Mouse (Mus musculus) cerebellum, adult 18-20 months (tissue): Measurements from ENCODE around the gene Loxl1.
"Not testable (repeated sequence)": the region's sequence is repeated elsewhere in the genome, so short reads cannot be mapped to it uniquely, and the experiment has no call there.

ENCODE experiments used
- DNase-seq, 2 experiments: peaks; one replicate each; pipeline ENCODE4 v3.0.0; 2021

Gene Loxl1

DNA sequence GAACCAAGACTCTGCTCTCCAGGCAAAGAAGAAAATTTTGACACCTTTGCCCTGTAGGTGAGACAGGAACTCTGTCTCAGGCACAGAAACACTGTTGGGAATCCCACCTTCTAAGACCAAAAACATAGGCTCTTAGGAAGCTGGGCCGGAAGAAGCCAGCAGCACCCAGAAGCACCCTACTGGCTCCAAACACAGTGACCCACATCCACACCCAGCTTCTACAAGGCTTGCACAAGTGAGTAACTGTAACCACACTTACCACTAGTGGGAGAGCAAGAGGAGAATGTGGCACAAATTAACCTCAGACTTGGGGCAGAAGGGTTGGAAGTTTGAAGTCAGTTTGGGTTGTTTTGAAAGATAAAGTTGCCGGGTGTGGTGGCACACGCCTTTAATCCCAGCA, 37.2 kb downstream of the Loxl1 start:
- no peak for DNase-seq

DNA sequence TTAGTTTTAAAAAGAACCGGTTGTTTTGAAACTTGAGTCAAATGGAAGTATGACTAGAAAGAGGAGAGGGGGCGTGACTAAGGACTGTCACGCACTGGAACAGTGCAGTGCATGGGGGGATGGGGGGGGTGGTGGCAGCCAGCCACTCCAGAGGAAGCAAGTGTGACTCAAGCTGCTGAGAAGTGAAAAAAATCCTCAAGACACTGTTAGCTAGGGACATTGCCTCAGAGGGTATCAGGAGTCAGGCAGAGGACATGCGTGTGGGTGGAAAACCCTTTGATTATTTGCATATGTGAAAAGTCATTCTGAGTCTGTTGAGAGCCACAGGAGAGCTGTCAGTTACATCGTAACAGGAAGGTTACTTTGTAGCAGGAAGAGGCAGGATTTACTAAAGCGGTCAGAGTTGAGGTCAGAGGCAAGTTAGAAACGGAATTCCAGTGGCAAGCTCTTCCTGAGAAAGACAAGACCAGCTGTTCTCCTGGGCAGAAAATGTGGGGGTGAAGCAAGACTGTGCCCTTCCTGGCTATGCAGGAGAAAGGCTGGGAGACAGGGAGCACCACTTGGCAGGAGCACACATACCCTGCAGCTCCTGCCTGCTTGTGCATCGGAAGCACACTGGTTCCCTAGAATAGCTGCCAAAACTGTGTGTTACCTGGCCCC, 37.7 kb downstream of the Loxl1 start:
- DNase-seq, result peak; percentile 35 to 38

DNA sequence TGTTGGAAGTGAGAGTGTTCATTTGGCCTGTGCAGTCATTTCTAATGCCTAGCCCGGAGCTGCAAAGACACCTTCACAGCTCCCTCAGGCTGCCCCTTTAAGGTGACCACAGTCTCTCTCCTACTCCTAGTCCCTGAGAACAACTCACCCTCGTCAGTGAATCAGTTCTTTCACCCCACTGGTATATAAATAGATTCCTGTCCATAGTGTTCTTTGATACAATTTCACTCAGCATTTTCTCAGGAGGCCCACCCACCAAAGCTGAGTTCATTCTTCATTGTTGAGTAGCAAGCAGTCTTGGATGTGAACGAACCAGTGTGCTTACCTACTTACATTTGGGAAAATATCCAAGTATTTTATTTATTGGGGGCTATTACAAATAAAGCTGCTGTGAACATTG, 38.4 kb downstream of the Loxl1 start:
- DNase-seq, result no peak

DNA sequence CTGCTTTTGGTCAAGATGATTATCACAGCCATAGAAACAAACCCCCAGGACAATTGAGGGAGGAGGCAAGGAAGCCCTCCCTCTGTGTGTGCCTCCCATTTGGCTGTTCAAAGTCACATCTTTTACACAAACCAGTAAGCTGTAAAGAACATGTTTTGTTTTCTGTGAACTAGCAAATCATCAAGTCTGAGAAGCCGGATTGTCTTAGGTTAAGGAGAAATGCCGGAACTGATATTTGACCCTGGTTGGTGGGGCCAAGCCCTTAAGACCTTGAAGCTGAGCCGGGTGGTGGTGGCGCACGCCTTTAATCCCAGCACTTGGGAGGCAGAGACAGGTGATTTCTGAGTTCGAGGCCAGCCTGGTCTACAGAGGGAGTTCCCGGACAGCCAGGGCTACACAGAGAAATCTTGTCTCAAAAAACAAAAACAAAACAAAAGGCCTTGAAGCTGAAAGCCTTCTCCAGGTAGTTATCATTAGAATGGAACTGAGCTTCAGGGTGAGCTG, 38.8 kb downstream of the Loxl1 start:
- no peak for DNase-seq

DNA sequence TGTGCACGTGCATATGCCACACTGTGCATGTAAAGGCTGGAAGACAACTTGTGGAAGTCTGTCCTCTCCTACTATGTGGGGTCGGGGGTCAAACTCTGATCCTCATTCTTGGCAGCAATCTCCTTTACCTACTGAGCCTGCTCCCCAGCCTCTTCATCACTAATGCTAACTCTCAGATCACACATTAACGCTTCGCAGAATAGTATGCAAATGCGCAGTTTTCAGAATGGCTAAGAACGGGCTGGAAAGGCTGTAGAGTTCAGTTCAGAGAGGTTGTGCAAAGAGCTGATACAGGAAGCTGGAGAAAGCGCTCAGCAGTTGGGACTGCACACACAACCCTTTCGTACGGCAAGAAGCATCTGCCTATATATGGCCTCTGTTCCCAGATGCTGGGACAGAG, 40.1 kb downstream of the Loxl1 start:
- no peak for DNase-seq

- no peak for DNase-seq
Observed at GRCm38 (mm10) chr9:58272068-58272541, 40.9 kb downstream of the Loxl1 start.

DNA sequence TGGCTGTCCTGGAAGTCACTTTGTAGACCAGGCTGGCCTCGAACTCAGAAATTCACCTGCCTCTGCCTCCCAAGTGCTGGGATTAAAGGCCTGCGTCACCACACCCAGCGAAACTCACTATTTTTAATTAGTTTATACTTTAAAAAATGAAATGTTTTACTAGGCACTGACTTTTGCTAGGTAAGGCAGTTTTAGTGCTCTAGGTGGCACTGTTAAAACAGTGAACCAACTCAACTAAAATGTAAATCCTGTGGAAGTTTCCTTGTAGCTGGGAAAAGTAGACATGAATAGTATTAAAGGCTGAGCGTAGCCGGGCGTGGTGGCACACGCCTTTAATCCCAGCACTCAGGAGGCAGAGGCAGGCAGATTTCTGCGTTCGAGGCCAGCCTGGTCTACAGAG, 41.4 kb downstream of the Loxl1 start:
- DNase-seq, result not testable (repeated sequence)

DNA sequence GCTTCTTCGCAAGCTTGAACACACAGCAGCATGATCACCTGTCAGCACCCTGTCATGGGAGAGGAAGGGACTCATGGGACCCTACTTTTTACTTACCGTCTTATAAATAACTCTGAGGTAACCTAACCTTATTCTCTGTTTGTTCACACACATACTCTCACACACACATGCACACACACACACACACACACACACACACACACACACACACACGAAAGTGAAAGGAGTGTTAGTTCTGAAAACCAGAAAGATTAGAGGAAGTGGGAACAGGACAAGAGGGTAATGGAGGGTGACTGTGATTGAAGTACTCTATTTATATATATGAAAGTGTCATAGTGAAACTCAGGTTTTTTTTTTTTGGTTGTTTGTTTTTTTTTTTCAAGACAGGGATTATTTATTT, 41.9 kb downstream of the Loxl1 start:
- DNase-seq, result no peak

GRCm38 (mm10) chr9:58270081-58270480, 42.9 kb downstream of the Loxl1 start:
- DNase-seq, result no peak

DNA sequence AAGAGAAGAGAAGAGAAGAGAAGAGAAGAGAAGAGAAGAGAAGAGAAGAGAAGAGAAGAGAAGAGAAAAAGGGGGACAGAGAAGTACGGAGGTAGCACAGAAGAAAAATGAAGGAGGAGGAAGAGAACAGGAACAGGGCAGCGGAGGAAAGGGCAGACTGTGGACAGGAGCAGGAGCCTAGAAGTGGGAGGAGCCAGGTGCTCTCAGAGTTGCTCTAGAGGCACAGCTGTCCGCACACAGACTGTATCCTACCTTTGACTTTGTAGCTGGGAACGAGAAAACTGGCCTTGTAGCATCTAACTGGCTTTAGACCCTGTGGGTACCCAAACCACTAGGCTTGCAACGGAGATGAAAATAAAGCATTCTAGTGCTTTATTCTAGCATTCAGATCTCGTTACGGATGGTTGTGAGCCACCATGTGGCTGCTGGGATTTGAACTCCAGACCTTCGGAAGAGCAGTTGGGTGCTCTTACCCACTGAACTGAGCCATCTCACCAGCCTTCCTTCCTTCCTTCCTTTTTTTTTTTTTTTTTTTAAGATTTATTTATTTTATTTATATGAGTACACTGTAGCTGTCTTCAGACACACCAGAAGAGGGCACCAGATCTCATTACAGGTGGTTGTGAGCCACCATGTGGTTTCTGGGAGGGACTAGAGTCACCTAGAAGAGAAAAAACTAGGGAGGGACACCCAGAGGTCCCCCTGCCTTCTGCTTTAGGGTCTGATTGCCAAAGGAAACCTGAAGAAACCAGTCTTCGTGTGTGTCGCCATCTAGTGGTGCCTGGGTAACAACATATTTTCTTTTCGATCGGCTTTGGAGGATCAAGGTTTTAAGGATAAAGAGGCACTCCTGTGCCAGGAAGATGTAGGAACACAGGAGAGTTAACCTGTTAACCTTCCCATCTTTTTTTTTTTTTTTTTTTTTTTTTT, 44.3 kb downstream of the Loxl1 start:
- DNase-seq, result peak; percentile 53 to 66

- DNase-seq, result no peak
Observed at GRCm38 (mm10) chr9:58267046-58267445, 45.9 kb downstream of the Loxl1 start.

DNA sequence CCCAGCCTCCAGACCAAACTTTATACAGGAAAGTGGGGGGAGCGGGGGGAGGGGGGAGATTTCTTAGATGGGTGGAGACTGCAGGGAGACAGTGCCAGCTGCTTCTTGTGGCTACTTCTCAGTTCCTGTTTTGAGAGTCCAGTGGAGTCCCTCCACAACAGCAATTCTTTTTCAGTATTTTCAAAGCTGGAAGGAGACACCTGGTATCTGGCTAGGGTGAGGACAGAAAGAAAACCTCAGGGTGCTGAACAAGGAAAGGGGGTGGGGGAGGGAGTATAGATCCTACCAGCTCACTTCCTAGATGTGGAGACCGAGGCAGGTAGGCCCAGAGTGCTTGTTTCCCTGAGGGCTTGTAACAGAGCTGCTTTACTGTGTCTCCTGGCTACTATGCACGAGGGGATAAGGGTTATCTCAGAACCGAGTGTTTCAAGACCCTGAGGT, 46.4 kb downstream of the Loxl1 start:
- DNase-seq, result no peak

GRCm38 (mm10) chr9:58265368-58265767, 47.6 kb downstream of the Loxl1 start:
- no peak for DNase-seq

DNA sequence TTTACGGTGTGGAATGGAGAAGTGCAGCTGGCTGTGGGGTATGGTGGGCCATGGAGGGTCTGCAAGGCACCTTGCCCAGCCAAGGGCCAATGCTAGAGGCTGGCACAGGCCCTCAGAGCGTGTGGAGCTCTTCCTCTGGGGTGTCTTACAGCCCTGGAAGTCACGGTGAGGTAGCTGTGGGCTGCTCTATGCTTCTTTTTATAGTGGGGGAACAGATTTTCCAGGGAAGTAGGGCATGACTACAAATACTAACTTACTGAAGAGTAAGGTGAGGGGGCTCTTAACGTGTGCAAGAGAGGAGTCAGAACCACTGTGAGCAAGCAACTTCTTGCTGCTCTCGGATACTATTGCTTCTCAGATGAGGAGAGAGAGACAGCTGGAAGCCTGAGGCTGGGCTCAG, 50.5 kb downstream of the Loxl1 start:
- DNase-seq, result no peak

DNA sequence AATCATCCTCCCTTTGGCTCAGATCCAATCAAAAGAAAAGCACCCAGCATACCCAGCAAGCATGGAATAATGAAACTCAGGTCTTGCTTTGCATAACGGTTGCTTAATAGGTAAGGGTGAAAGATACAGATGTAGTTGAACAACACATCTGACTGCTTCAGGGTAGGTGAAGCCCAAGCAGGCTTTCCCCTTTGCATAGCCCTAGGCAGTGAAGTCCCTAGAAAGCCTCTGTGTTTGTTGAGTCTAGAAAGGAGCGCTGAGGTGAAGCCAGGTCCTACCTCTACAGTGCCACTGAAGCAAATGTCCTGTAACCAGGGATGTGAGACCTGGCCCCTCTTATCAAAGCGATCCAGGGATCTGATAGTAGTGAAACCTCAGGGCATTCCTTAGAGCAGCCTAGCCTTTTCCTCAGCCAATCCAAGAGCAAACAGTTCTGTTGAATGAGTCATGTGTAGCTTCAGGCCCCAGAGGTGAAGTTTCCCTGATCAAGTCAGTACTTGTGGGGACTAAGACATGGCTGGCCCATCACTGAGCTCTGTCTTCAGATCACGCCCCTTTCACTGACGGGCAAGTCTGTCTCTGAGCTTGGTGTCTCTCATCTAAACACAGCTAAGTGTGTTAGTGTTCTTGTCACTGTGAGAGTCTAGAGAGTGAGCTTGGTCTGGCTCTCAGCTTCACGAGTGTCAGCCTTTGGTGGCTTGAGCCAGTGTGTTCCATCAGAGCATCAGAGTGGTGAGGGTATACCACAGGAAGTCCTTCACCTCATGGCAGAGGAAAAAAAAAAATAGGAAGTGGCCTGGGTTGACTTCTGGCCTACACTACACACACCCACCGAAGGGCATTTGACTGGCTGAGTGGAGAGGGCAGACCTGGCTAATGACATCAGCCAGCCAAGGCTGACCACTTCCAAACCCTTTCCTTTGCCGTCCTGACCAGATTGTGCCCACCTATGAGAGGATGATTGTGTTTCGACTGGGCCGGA, 57.0 kb downstream of the Loxl1 start:
- DNase-seq, result no peak

DNA sequence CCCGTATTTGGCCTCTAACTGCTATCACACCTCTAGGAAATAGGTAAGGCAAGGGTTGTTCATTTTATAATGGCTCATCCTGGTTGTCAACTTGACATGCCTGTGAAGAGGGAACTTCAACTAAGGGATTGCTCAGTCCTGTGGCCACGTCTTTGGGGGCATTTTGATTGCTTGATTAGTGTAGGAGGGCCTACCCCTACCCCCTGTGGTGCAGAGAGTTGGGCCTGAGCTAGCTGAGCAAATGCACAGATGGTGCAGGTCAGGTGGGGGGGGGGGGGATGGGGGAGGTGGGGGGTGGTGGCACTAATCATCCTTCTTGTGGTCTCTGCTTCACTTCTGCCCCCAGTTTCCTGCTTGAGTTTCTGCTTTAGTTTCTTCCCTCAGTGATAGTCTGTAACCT, 57.9 kb downstream of the Loxl1 start:
- DNase-seq, result no peak

GRCm38 (mm10) chr9:58253805-58254122, 59.2 kb downstream of the Loxl1 start:
- DNase-seq, result not testable (repeated sequence)

- DNase-seq, result peak; percentile 93 to 94
Observed at GRCm38 (mm10) chr9:58253033-58253804, 59.8 kb downstream of the Loxl1 start, which contains the start of gene Stoml1. Gene Stoml1, plus strand, starts transcription at chr9:58253164.

GRCm38 (mm10) chr9:58250730-58251129, 62.3 kb downstream of the Loxl1 start:
- DNase-seq, result not testable (repeated sequence)

DNA sequence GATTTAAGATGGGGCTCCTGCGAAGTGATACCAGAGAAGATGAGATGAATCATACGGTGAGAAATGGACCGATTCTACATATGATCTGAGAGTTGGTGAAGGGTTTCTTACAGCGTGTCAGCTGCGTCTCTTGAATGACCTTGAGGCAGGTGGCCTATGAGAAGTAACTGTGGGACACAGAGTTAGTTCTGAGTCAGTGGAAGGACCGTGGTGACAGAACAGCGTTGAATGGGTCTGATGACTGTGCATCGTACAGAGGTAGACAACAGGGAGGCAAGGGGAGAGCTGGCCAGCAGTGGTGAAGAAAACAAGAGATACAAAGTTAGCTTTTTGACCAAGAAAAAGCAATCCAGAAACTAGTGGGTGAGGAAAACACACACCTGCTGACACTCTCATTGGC, 62.7 kb downstream of the Loxl1 start:
- no peak for DNase-seq

DNA sequence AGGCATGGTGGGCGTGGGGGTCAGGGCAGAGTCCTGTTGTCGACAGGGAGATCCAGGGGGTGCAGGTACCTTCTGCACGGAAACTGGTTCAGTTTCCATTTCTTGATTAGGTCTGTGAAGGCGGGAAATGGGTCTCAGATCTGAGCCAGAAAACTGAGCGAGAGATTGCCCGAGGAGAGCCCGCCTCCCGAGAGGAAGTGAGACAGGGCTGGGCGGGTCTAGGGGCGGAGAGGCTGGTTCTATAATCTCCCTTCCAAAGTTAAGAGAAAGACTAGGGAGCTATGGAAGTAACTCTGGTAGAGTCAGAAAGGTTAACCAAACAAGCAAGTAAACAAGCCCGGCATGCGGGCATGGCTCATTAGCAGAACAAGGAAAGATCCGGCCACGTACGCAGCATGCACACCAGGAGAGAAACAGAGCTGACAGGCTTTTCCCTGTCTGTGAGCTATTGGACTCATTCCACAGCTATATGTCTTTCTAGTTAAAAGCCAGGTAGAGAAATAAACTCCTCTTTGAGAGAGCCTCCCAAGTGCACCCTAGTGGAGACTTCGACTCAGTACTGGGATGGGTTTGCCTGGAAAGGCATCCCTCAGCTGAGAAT, 63.3 kb downstream of the Loxl1 start, which contains the start of gene Pml:
Gene Pml, minus strand, starts transcription at position 195 of the 601 bp plus-strand sequence.
- peak; percentile 66 to 75 for DNase-seq
